In genomic region chr4:42904966-42905365, GRCm38 (mm10) we compare ENCODE assay signal across 27 mouse cellular contexts. TPM values are rescaled to one million over a fixed set of nuclear protein-coding genes. Genes with fewer than 3 reads are reported as not detected.
DNase-seq lines count a peak whose midpoint lies in the region; ATAC-seq and TF ChIP-seq lines count a peak whose summit lies in the region.
"Had no signal": no experiment of that assay in that cellular context is flagged by ENCODE, and none has a peak within 500 bp of the region (broad histone marks: within the 10 kb centered on the region; RNA-seq: fewer than 3 reads in every experiment).

No protein-coding gene starts in this region.

- no peaks in the 10 kb centered on the region for H3K36me3 ChIP-seq in midbrain, embryonic 10.5 days
- H3K36me3 ChIP-seq in midbrain, postnatal 0 days (ENCODE audit: insufficient read depth, low read length): no peaks in the 10 kb centered on the region
- H3K36me3 ChIP-seq in midbrain, embryonic 12.5 days: no peaks in the 10 kb centered on the region
- H3K36me3 ChIP-seq in midbrain, embryonic 16.5 days (ENCODE audit: control insufficient read depth, insufficient read depth, low read length): no peaks in the 10 kb centered on the region
- H3K36me3 ChIP-seq: embryonic facial prominence, embryonic 15.5 days; heart, embryonic 12.5 days; hindbrain, embryonic 10.5 days had no signal

- H3K4me3 ChIP-seq in midbrain, embryonic 10.5 days: no peak overlapping the region
- H3K4me3 ChIP-seq in midbrain, postnatal 0 days (ENCODE audit: low read depth, low read length): no peak overlapping the region
- H3K4me3 ChIP-seq in midbrain, embryonic 12.5 days: no peak overlapping the region
- H3K4me3 ChIP-seq in midbrain, embryonic 16.5 days (ENCODE audit: low read depth, low read length): no peak overlapping the region
- H3K4me3 ChIP-seq: embryonic facial prominence, embryonic 15.5 days; erythroblast, embryonic 14.5 days; heart, embryonic 12.5 days; hindbrain, embryonic 10.5 days had no signal

- DNase-seq in heart, adult 11 months: peak; percentile 51
- DNase-seq in heart, adult 18-20 months: no peak
- DNase-seq in midbrain, embryonic 10.5 days (ENCODE audit: low spot score): no peak
- DNase-seq in midbrain, postnatal 0 days (ENCODE audit: low spot score): no peak
- DNase-seq: adrenal gland, adult 2 months; adrenal gland, postnatal 25 days; cerebellum, adult 11 months; cerebellum, adult 8-10 months; cerebellum, postnatal 14 days; embryo, embryonic 11 days; gastrocnemius, postnatal 36 days had no signal

- no peak overlapping the region for H3K9ac ChIP-seq in midbrain, postnatal 0 days (replicated peaks; ENCODE audit: low read length, poor library complexity, severe bottlenecking)
- no peak overlapping the region for H3K9ac ChIP-seq in midbrain, embryonic 12.5 days (replicated peaks)
- no peak overlapping the region for H3K9ac ChIP-seq in midbrain, embryonic 16.5 days (ENCODE audit: low read depth, low read length)
- H3K9ac ChIP-seq: embryonic facial prominence, embryonic 15.5 days; heart, embryonic 12.5 days; hindbrain, embryonic 14.5 days had no signal

- peaks cover 6% of the 10 kb centered on the region; the same call in 1 of the 2 replicates for H3K4me1 ChIP-seq in midbrain, embryonic 10.5 days
- no peaks in the 10 kb centered on the region for H3K4me1 ChIP-seq in midbrain, postnatal 0 days (ENCODE audit: insufficient read depth, low read length)
- no peaks in the 10 kb centered on the region for H3K4me1 ChIP-seq in midbrain, embryonic 12.5 days
- no peaks in the 10 kb centered on the region for H3K4me1 ChIP-seq in midbrain, embryonic 16.5 days (ENCODE audit: control insufficient read depth, insufficient read depth, low read length)
- H3K4me1 ChIP-seq: embryonic facial prominence, embryonic 15.5 days; heart, embryonic 12.5 days; hindbrain, embryonic 10.5 days had no signal

- H3K27ac ChIP-seq in midbrain, embryonic 10.5 days (replicated peaks): peak overlapping the region; percentile 55
- no peak overlapping the region; the same call in 1 of the 2 replicates for H3K27ac ChIP-seq in midbrain, postnatal 0 days (ENCODE audit: low read depth, low read length)
- peak overlapping the region; percentile 50; the same call in 1 of the 2 replicates for H3K27ac ChIP-seq in midbrain, embryonic 12.5 days (replicated peaks)
- 0 out of 2 replicates have a peak overlapping the region, but pooled peaks have one; percentile 14 for H3K27ac ChIP-seq in midbrain, embryonic 16.5 days (ENCODE audit: low read length)
- H3K27ac ChIP-seq: embryonic facial prominence, embryonic 15.5 days; hindbrain, embryonic 10.5 days; hindbrain, embryonic 14.5 days had no signal

- WGBS in midbrain, embryonic 10.5 days: 57% methylated on average over 6 of the region's 6 CpGs
- WGBS in midbrain, postnatal 0 days: 26% methylated on average over 6 of the region's 6 CpGs
- 39% methylated on average over 6 of the region's 6 CpGs for WGBS in midbrain, embryonic 12.5 days
- WGBS in midbrain, embryonic 16.5 days: 25% methylated on average over 6 of the region's 6 CpGs

- no peaks in the 10 kb centered on the region for H3K9me3 ChIP-seq in midbrain, embryonic 10.5 days (replicated peaks)
- no peaks in the 10 kb centered on the region for H3K9me3 ChIP-seq in midbrain, postnatal 0 days (ENCODE audit: low read length)
- H3K9me3 ChIP-seq in midbrain, embryonic 12.5 days: no peaks in the 10 kb centered on the region
- no peaks in the 10 kb centered on the region for H3K9me3 ChIP-seq in midbrain, embryonic 16.5 days (replicated peaks; ENCODE audit: control insufficient read depth, low read length, poor library complexity, severe bottlenecking)
- H3K9me3 ChIP-seq: embryonic facial prominence, embryonic 15.5 days; heart, embryonic 12.5 days; hindbrain, embryonic 10.5 days had no signal

- no peak for TF ChIP-seq CTCF in midbrain, postnatal 0 days (IDR thresholded peaks at IDR 0.05)

- H3K27me3 ChIP-seq in midbrain, embryonic 10.5 days (ENCODE audit: low read depth, poor library complexity, severe bottlenecking): no peaks in the 10 kb centered on the region
- no peaks in the 10 kb centered on the region for H3K27me3 ChIP-seq in midbrain, postnatal 0 days (ENCODE audit: insufficient read depth, low read length)
- peaks cover 7% of the 10 kb centered on the region for H3K27me3 ChIP-seq in midbrain, embryonic 12.5 days
- H3K27me3 ChIP-seq in midbrain, embryonic 16.5 days (ENCODE audit: control insufficient read depth, insufficient read depth, low read depth, low read length): no peaks in the 10 kb centered on the region
- H3K27me3 ChIP-seq: embryonic facial prominence, embryonic 15.5 days had no signal

- no peak overlapping the region for H3K4me2 ChIP-seq in midbrain, postnatal 0 days (ENCODE audit: low read depth, low read length, poor library complexity, severe bottlenecking)
- no peak overlapping the region for H3K4me2 ChIP-seq in midbrain, embryonic 12.5 days (replicated peaks)
- no peak overlapping the region for H3K4me2 ChIP-seq in midbrain, embryonic 16.5 days (ENCODE audit: low read length)
- H3K4me2 ChIP-seq: embryonic facial prominence, embryonic 15.5 days; heart, embryonic 12.5 days; hindbrain, embryonic 14.5 days had no signal

- ATAC-seq in midbrain, postnatal 0 days (ENCODE audit: low FRiP score): no peak
- no peak for ATAC-seq in midbrain, embryonic 12.5 days (ENCODE audit: low FRiP score, low read depth)
- ATAC-seq in midbrain, embryonic 16.5 days: no peak
- ATAC-seq in granulocyte monocyte progenitor cell, adult 5-6 weeks (replicated peaks; ENCODE audit: poor library complexity, severe bottlenecking): no peak
- ATAC-seq: Patski had no signal

RNA-seq across cellular contexts. Expression of gene Phf24, which starts 11.5 kb away (rescaled TPM):
- 1 to 10 TPM; 6.5 to 7.7 TPM for total RNA-seq in heart, adult 18-20 months (2021)
- polyA plus RNA-seq in midbrain, embryonic 10.5 days (2016; fragmentation: Nextera tagmentation; extraction: Ambion mirVana): 1.6 and 2.1 TPM in 2 replicates
- total RNA-seq in midbrain, postnatal 0 days (2014; rRNA removed): 130 and 148 TPM in 2 replicates
- polyA plus RNA-seq in midbrain, postnatal 0 days (2015; fragmentation: Nextera tagmentation; extraction: Ambion mirVana): 44.4 and 45.0 TPM in 2 replicates
- 6.6 and 8.4 TPM in 2 replicates for polyA plus RNA-seq in midbrain, embryonic 12.5 days (2016; fragmentation: Nextera tagmentation; extraction: Ambion mirVana)
- 44.1 and 45.8 TPM in 2 replicates for polyA plus RNA-seq in midbrain, embryonic 16.5 days (2015; fragmentation: Nextera tagmentation; extraction: Ambion mirVana)
- 0.11 and 0.21 TPM in 2 replicates for total RNA-seq in granulocyte monocyte progenitor cell, adult 5-6 weeks (2014; fragmentation: Nextera tagmentation)
- 0.04 and 1.0 TPM in 2 replicates for total RNA-seq in granulocyte monocyte progenitor cell, adult 5-6 weeks (2017)
- total RNA-seq: CH12.LX had no signal
- polyA plus RNA-seq: erythroblast, embryonic 14.5 days; Patski had no signal

RNA-seq across cellular contexts. Expression of gene Fam205c, which starts 30.9 kb away (rescaled TPM):
- 10 to 100 TPM; 12.2 to 12.9 TPM for total RNA-seq in heart, adult 18-20 months (2021)
- polyA plus RNA-seq in midbrain, embryonic 10.5 days (2016; fragmentation: Nextera tagmentation; extraction: Ambion mirVana): 0.60 and 0.98 TPM in 2 replicates
- not detected in 2 replicates for total RNA-seq in midbrain, postnatal 0 days (2014; rRNA removed)
- 2.1 and 4.4 TPM in 2 replicates for polyA plus RNA-seq in midbrain, postnatal 0 days (2015; fragmentation: Nextera tagmentation; extraction: Ambion mirVana)
- polyA plus RNA-seq in midbrain, embryonic 12.5 days (2016; fragmentation: Nextera tagmentation; extraction: Ambion mirVana): 2.3 and 3.0 TPM in 2 replicates
- 2.0 and 2.3 TPM in 2 replicates for polyA plus RNA-seq in midbrain, embryonic 16.5 days (2015; fragmentation: Nextera tagmentation; extraction: Ambion mirVana)
- not detected in 2 replicates for total RNA-seq in granulocyte monocyte progenitor cell, adult 5-6 weeks (2014; fragmentation: Nextera tagmentation)
- total RNA-seq in granulocyte monocyte progenitor cell, adult 5-6 weeks (2017): not detected in 2 replicates
- total RNA-seq: adrenal gland, postnatal 25 days; CH12.LX; common myeloid progenitor, adult 5-6 weeks had no signal
- polyA plus RNA-seq: adrenal gland, adult 2 months; embryonic facial prominence, embryonic 11.5 days; erythroblast, embryonic 14.5 days; Patski had no signal

RNA-seq across cellular contexts. Expression of gene Dnajb5, which starts 44.6 kb away (rescaled TPM):
- 100 to 1,000 TPM in 1 of 2 experiments, 10 to 100 TPM in 1; 95.5 to 101 TPM for total RNA-seq in heart, adult 18-20 months (2021)
- polyA plus RNA-seq in midbrain, embryonic 10.5 days (2016; fragmentation: Nextera tagmentation; extraction: Ambion mirVana): 14.9 and 22.6 TPM in 2 replicates
- 75.6 and 109 TPM in 2 replicates for total RNA-seq in midbrain, postnatal 0 days (2014; rRNA removed)
- 37.9 and 41.4 TPM in 2 replicates for polyA plus RNA-seq in midbrain, postnatal 0 days (2015; fragmentation: Nextera tagmentation; extraction: Ambion mirVana)
- 27.0 and 35.2 TPM in 2 replicates for polyA plus RNA-seq in midbrain, embryonic 12.5 days (2016; fragmentation: Nextera tagmentation; extraction: Ambion mirVana)
- polyA plus RNA-seq in midbrain, embryonic 16.5 days (2015; fragmentation: Nextera tagmentation; extraction: Ambion mirVana): 53.8 and 56.8 TPM in 2 replicates
- total RNA-seq in granulocyte monocyte progenitor cell, adult 5-6 weeks (2014; fragmentation: Nextera tagmentation): 4.4 and 16.3 TPM in 2 replicates
- 1.0 and 1.1 TPM in 2 replicates for total RNA-seq in granulocyte monocyte progenitor cell, adult 5-6 weeks (2017)
- polyA plus RNA-seq: erythroblast, embryonic 14.5 days had no signal

RNA-seq across cellular contexts. Expression of gene Gm12394, which starts 48.4 kb away (rescaled TPM):
- total RNA-seq in heart, adult 18-20 months (2021): not detected
- polyA plus RNA-seq in midbrain, embryonic 10.5 days (2016; fragmentation: Nextera tagmentation; extraction: Ambion mirVana): 0.38 and 0.73 TPM in 2 replicates
- 0.09 and 0.16 TPM in 2 replicates for total RNA-seq in midbrain, postnatal 0 days (2014; rRNA removed)
- 0.21 and 0.71 TPM in 2 replicates for polyA plus RNA-seq in midbrain, postnatal 0 days (2015; fragmentation: Nextera tagmentation; extraction: Ambion mirVana)
- 0.32 and 0.47 TPM in 2 replicates for polyA plus RNA-seq in midbrain, embryonic 12.5 days (2016; fragmentation: Nextera tagmentation; extraction: Ambion mirVana)
- polyA plus RNA-seq in midbrain, embryonic 16.5 days (2015; fragmentation: Nextera tagmentation; extraction: Ambion mirVana): 0.67 and 0.76 TPM in 2 replicates
- total RNA-seq in granulocyte monocyte progenitor cell, adult 5-6 weeks (2014; fragmentation: Nextera tagmentation): not detected in 2 replicates
- not detected in 2 replicates for total RNA-seq in granulocyte monocyte progenitor cell, adult 5-6 weeks (2017)
- total RNA-seq: CH12.LX; common myeloid progenitor, adult 5-6 weeks; gastrocnemius, adult 8-10 months; gastrocnemius, postnatal 36 days; heart, adult 8-10 months; heart, postnatal 25 days had no signal
- polyA plus RNA-seq: adrenal gland, adult 2 months; erythroblast, embryonic 14.5 days; hindbrain, embryonic 10.5 days; Patski had no signal

RNA-seq across cellular contexts. Expression of gene Fam205a1, which starts 51.3 kb away (rescaled TPM):
- total RNA-seq in heart, adult 18-20 months (2021): not detected
- polyA plus RNA-seq in midbrain, embryonic 10.5 days (2016; fragmentation: Nextera tagmentation; extraction: Ambion mirVana): not detected in 2 replicates
- not detected in 2 replicates for total RNA-seq in midbrain, postnatal 0 days (2014; rRNA removed)
- not detected in 2 replicates for polyA plus RNA-seq in midbrain, postnatal 0 days (2015; fragmentation: Nextera tagmentation; extraction: Ambion mirVana)
- polyA plus RNA-seq in midbrain, embryonic 12.5 days (2016; fragmentation: Nextera tagmentation; extraction: Ambion mirVana): 0.09 and 0.26 TPM in 2 replicates
- polyA plus RNA-seq in midbrain, embryonic 16.5 days (2015; fragmentation: Nextera tagmentation; extraction: Ambion mirVana): 0.06 TPM in 1 of 2 replicates, not detected in the other
- not detected in 2 replicates for total RNA-seq in granulocyte monocyte progenitor cell, adult 5-6 weeks (2014; fragmentation: Nextera tagmentation)
- not detected in 2 replicates for total RNA-seq in granulocyte monocyte progenitor cell, adult 5-6 weeks (2017)
- total RNA-seq: adrenal gland, adult 2 months; adrenal gland, postnatal 25 days; CH12.LX; common myeloid progenitor, adult 5-6 weeks; gastrocnemius, adult 8-10 months; gastrocnemius, postnatal 36 days; heart, adult 8-10 months; heart, postnatal 25 days had no signal
- polyA plus RNA-seq: adrenal gland, adult 2 months; embryonic facial prominence, embryonic 11.5 days; embryonic facial prominence, embryonic 15.5 days; erythroblast, embryonic 14.5 days; heart, embryonic 16.5 days; hindbrain, embryonic 10.5 days; Patski had no signal
